Mouse (Mus musculus): ENCODE measurements around the gene Rsph1. TPM values are rescaled to one million over a fixed set of nuclear protein-coding genes. Genes with fewer than 3 reads are reported as not detected.

Rsph1 gene
- polyA plus RNA-seq, 1 experiment from 2014 or later, result 4.3 TPM

Other genes with a start within 250 kb of the Rsph1 start
- 6.7 and 7.9 TPM in 2 replicates for gene Abcg1, start 219.7 kb downstream of the Rsph1 start, polyA plus RNA-seq (2016; fragmentation: Nextera tagmentation; extraction: Ambion mirVana)
- 0.64 and 0.71 TPM in 2 replicates for gene Tff3, start 147.7 kb downstream of the Rsph1 start, polyA plus RNA-seq (2016; fragmentation: Nextera tagmentation; extraction: Ambion mirVana)
- not detected in 2 replicates for gene Tff2, start 133.1 kb downstream of the Rsph1 start, polyA plus RNA-seq (2016; fragmentation: Nextera tagmentation; extraction: Ambion mirVana)
- not detected in 2 replicates for gene Tff1, start 112.1 kb downstream of the Rsph1 start, polyA plus RNA-seq (2016; fragmentation: Nextera tagmentation; extraction: Ambion mirVana)
- gene Tmprss3, start 78.4 kb downstream of the Rsph1 start, polyA plus RNA-seq (2016; fragmentation: Nextera tagmentation; extraction: Ambion mirVana), result not detected in 2 replicates
- 0.39 and 0.42 TPM in 2 replicates for gene Ubash3a, start 69.5 kb downstream of the Rsph1 start, polyA plus RNA-seq (2016; fragmentation: Nextera tagmentation; extraction: Ambion mirVana)
- 4.5 and 6.7 TPM in 2 replicates for gene Slc37a1, start 9.4 kb upstream of the Rsph1 start, polyA plus RNA-seq (2016; fragmentation: Nextera tagmentation; extraction: Ambion mirVana)
- 16.6 and 16.8 TPM in 2 replicates for gene Pde9a, start 108.8 kb upstream of the Rsph1 start, polyA plus RNA-seq (2016; fragmentation: Nextera tagmentation; extraction: Ambion mirVana)
- 78.5 and 81.3 TPM in 2 replicates for gene Wdr4, start 242.6 kb upstream of the Rsph1 start, polyA plus RNA-seq (2016; fragmentation: Nextera tagmentation; extraction: Ambion mirVana)
- gene Ndufv3, start 242.7 kb upstream of the Rsph1 start, polyA plus RNA-seq (2016; fragmentation: Nextera tagmentation; extraction: Ambion mirVana), result 214 and 224 TPM in 2 replicates